Mouse (Mus musculus): ENCODE results near the gene Camkv. TPM values are rescaled to one million over a fixed set of nuclear protein-coding genes. Genes with fewer than 3 reads are reported as not detected.

Camkv gene
- total and polyA plus RNA-seq, 3 experiments, result not detected

GRCm38 (mm10) chr9:107906252-107906966 is 29.1 kb upstream of the Camkv start, which contains the start of gene Mst1r:
Mst1r (plus strand) TSS chr9:107906873.
- no peak within 1 kb of the TSS for H3K9ac ChIP-seq (ENCODE audit: insufficient read depth, low read depth)
- H3K4me1 ChIP-seq (ENCODE audit: control insufficient read depth in 1 of 2, insufficient read depth in 2 of 2), result peaks cover 3 to 9% of the 10 kb centered on the region in 2 experiments; a peak in 2 of 4 replicates
- no peaks in the 10 kb centered on the region for H3K79me2 ChIP-seq (replicated peaks; ENCODE audit: control insufficient read depth, extremely low read depth, insufficient read depth, poor library complexity, severe bottlenecking)
- H3K9me3 ChIP-seq (replicated peaks; ENCODE audit: low read length), result no peaks in the 10 kb centered on the region
- no peak for DNase-seq (ENCODE audit: extremely low read depth)
- in situ Hi-C loops (cut with MboI; ENCODE audit: low pct_ligation_motif_present, low pct_unique_long_range_greater_than_20kb, low sequenced_read_pairs) (no loop called here), dilution Hi-C loops (cut with MboI; ENCODE audit: extremely low pct_ligation_motif_present, extremely low pct_unique_long_range_greater_than_20kb, low sequenced_read_pairs) (no loop called here)
- TF ChIP-seq USF1 (IDR thresholded peaks at IDR 0.05; ENCODE audit: low read depth, low read length), result no peak
- no peak for TF ChIP-seq CTCF (conservative IDR thresholded peaks at IDR 0.05 in 1 of 2, IDR thresholded peaks at IDR 0.05 in 1 of 2; ENCODE audit: low read depth in 2 of 2, low read length in 2 of 2)
- no peak for TF ChIP-seq SMC3 (IDR thresholded peaks at IDR 0.05; ENCODE audit: low read depth, low read length)
- no peak for TF ChIP-seq UBTF (IDR thresholded peaks at IDR 0.05; ENCODE audit: low read depth, low read length)
- TF ChIP-seq TBP (conservative IDR thresholded peaks at IDR 0.05; ENCODE audit: low read depth, low read length), result no peak
- no peak for TF ChIP-seq CHD1 (IDR thresholded peaks at IDR 0.05; ENCODE audit: low read depth, low read length)
- TF ChIP-seq E2F4 (IDR thresholded peaks at IDR 0.05; ENCODE audit: insufficient replicate concordance, low read depth, low read length), result no peak
- no peak for TF ChIP-seq ZMIZ1 (IDR thresholded peaks at IDR 0.05; ENCODE audit: low read depth, low read length)
- TF ChIP-seq POLR2AphosphoS2 (IDR thresholded peaks at IDR 0.05; ENCODE audit: low read depth, low read length), result no peak
- TF ChIP-seq ZC3H11A (IDR thresholded peaks at IDR 0.05; ENCODE audit: low read depth, low read length), result no peak
- no peak for TF ChIP-seq MYC (IDR thresholded peaks at IDR 0.05; ENCODE audit: low read depth, low read length)
- H3K4me3 ChIP-seq (replicated peaks in 1 of 3; ENCODE audit: low read depth in 2 of 3, low read length in 2 of 3, poor library complexity in 1 of 3), result no peak within 1 kb of the TSS
- H3K4me2 ChIP-seq (ENCODE audit: insufficient read depth, low read depth, poor library complexity, severe bottlenecking), result peak within 1 kb of the TSS; percentile 39; the same call in 1 of the 2 replicates
- peaks cover 18 to 23% of the 10 kb centered on the region in 2 experiments for H3K36me3 ChIP-seq (replicated peaks in 1 of 2; ENCODE audit: control insufficient read depth in 1 of 2, insufficient read depth in 1 of 2, low read length in 1 of 2)
- peaks cover 27% of the 10 kb centered on the region for H3K27me3 ChIP-seq (replicated peaks)
- no peak within 1 kb of the TSS for H3K27ac ChIP-seq (ENCODE audit: insufficient read depth, low read depth)

- H3K27ac ChIP-seq (ENCODE audit: insufficient read depth, low read depth), result no peak overlapping the region
- H3K36me3 ChIP-seq (replicated peaks in 1 of 2; ENCODE audit: control insufficient read depth in 1 of 2, insufficient read depth in 1 of 2, low read length in 1 of 2), result peaks cover 10 to 15% of the 10 kb centered on the region in 2 experiments
- peaks cover 3 to 9% of the 10 kb centered on the region in 2 experiments; a peak in 2 of 4 replicates for H3K4me1 ChIP-seq (ENCODE audit: control insufficient read depth in 1 of 2, insufficient read depth in 2 of 2)
- H3K4me2 ChIP-seq (ENCODE audit: insufficient read depth, low read depth, poor library complexity, severe bottlenecking), result peak overlapping the region; percentile 39; the same call in 1 of the 2 replicates
- no peaks in the 10 kb centered on the region for H3K79me2 ChIP-seq (replicated peaks; ENCODE audit: control insufficient read depth, extremely low read depth, insufficient read depth, poor library complexity, severe bottlenecking)
- DNase-seq (ENCODE audit: extremely low read depth), result no peak
- no peak for TF ChIP-seq ZC3H11A (IDR thresholded peaks at IDR 0.05; ENCODE audit: low read depth, low read length)
- H3K27me3 ChIP-seq (replicated peaks), result peaks cover 34% of the 10 kb centered on the region
- dilution Hi-C loops (cut with MboI; ENCODE audit: extremely low pct_ligation_motif_present, extremely low pct_unique_long_range_greater_than_20kb, low sequenced_read_pairs), result no loop called here
- no peak overlapping the region for H3K4me3 ChIP-seq (replicated peaks in 1 of 3; ENCODE audit: low read depth in 2 of 3, low read length in 2 of 3, poor library complexity in 1 of 3)
- H3K9me3 ChIP-seq (replicated peaks; ENCODE audit: low read length), result no peaks in the 10 kb centered on the region
- in situ Hi-C loops (cut with MboI; ENCODE audit: low pct_ligation_motif_present, low pct_unique_long_range_greater_than_20kb, low sequenced_read_pairs), result no loop called here
- H3K9ac ChIP-seq (ENCODE audit: insufficient read depth, low read depth), result no peak overlapping the region
Observed at GRCm38 (mm10) chr9:107906967-107907800, 28.3 kb upstream of the Camkv start.

Measured in CH12.LX (cell line).